Mouse (Mus musculus) bone marrow macrophage, adult 2 months (primary cell): ENCODE measurements at regions not wholly inside any gene's neighbourhood (a gene's known extent, or its start where the extent isn't known, plus 50 kb on each side); places are given as distances from the start of the nearest gene placed in this dataset.

Experiments
- H3K27ac ChIP-seq: 2 replicates; pipeline ENCODE4 v1.5.1; 2012; ENCODE audit warnings: low read depth, low read length; ENCODE audit not compliant: insufficient read depth
- H3K4me1 ChIP-seq: 2 replicates; pipeline ENCODE4 v1.6.1; 2012; ENCODE audit warnings: low read length; ENCODE audit not compliant: control insufficient read depth, insufficient read depth
- H3K4me3 ChIP-seq: 2 replicates; pipeline ENCODE4 v1.5.1; 2012; ENCODE audit warnings: mild to moderate bottlenecking, low read length, moderate library complexity; ENCODE audit not compliant: insufficient read depth
- CTCF ChIP-seq: IDR thresholded peaks from 2 replicates; pipeline ENCODE4 v1.5.1; 2012; ENCODE audit warnings: low read depth, mild to moderate bottlenecking, low read length, moderate library complexity
- POLR2A ChIP-seq: IDR thresholded peaks from 2 replicates; pipeline ENCODE4 v1.6.1; 2012; ENCODE audit warnings: mild to moderate bottlenecking, low read depth, low read length, borderline replicate concordance

DNA sequence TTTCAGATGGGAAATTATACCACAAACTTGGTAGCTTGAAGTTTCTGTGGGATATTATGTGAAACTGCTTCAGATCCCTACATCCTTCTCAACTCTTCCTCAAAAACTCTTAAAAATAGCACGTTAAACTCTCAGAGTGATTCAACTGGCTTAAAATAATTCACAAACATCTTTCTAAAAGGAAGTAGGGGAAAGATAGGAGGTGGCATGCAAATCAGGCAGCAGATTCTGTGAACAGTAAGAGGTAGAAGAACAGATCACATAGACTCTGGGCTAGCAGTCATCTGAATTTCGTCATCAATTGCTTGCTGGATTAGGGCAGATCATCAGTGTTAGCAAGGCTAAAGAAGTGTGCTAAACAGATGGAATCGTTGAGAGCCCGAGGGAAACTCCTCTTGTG lies 133.9 kb upstream of the Cited2 start:
- Histone ChIP-seq H3K4me1 (peaks cover 22% of the 10 kb centered on the region), H3K4me3 (no peak overlapping the region), H3K27ac (peak overlapping the region; percentile 76)
- TF ChIP-seq CTCF (no peak), POLR2A (no peak)

DNA sequence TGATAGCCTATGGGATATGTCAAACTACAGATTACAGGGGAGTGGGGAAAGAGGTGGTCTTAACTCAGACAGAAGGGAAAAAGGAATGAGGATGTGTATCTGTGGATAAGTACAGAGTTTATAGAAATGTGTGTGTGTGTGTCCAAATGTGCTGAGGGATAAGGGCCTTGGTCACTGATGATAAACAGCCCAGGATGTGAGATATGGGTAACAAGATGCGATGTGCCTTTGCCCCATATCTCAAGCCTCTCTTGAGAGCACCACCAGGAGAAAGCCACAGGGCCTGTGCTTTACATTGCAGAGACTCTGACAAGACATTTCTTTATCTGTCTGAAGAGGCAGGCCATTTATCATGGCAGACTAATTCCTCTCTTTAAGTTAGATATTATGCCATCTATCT lies 132.8 kb upstream of the Cited2 start:
- Histone ChIP-seq H3K4me3 (no peak overlapping the region), H3K27ac (no peak overlapping the region), H3K4me1 (peaks cover 22% of the 10 kb centered on the region)
- no peak for TF ChIP-seq CTCF
- no peak for TF ChIP-seq POLR2A

DNA sequence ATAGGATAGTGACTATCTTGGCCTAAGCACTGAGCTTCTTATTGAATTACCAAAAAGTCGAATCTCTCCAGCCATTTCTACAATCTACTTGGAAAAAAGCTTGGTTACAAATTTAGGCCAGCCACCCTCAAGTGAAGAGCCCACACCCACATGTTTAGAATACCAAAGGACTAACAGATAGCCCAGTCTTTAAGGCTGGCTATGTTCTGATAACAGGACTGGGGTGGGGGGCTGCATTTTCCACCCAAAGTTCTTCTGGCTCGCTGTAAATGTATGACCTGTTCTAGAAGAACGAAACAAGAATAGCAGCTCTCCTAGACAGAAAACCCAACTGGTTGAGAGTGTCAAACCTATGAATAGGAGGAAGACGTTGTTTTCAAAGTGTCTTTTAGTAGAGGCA lies 130.6 kb upstream of the Cited2 start:
- H3K27ac ChIP-seq = no peak overlapping the region
- H3K4me3 ChIP-seq = no peak overlapping the region
- H3K4me1 ChIP-seq = peaks cover 15% of the 10 kb centered on the region
- no peak for TF ChIP-seq CTCF
- TF ChIP-seq POLR2A = no peak

DNA sequence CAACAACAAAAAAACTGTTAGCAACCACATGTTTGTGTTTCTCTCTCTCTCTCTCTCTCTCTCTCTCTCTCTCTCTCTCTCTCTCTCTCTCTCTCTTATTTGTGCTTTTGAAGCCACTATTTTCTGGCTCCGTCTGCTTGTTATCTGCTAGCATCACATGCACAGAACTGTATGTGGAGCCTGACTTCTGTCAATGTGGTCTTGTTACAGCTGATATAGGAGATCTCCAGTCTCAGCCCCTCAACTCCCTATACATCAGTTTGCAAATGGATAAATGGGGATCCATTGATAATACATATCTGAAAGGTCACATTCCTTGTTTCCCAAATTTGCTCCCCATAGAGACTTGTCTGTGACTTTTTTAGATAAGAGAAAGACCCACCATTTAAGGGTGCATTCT lies 126.9 kb upstream of the Cited2 start:
- Histone ChIP-seq H3K4me3 (no peak overlapping the region), H3K4me1 (peaks cover 3% of the 10 kb centered on the region), H3K27ac (no peak overlapping the region)
- TF ChIP-seq POLR2A (no peak), CTCF (no peak)

DNA sequence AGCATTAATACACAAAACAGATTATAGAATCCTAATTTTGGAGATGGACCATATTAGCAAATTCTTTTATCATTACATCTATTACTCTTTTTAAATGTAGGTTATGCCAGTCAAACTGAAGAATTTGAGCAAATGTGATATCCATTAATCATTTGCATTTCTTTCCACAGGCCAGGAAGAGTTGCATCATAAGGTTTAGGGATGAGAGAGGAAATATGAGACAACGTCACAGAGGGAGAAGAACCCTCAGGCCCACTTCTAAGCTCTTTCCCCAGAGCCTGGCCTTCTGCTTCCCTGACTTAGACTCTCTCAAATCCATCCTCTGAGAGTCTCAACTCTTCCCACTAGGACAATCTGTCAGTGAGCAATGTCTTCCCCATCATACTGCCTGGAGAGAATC lies 126.3 kb upstream of the Cited2 start:
- Histone ChIP-seq H3K4me3 (no peak overlapping the region), H3K4me1 (peaks cover 3% of the 10 kb centered on the region), H3K27ac (no peak overlapping the region)
- TF ChIP-seq POLR2A = no peak
- TF ChIP-seq CTCF = no peak

DNA sequence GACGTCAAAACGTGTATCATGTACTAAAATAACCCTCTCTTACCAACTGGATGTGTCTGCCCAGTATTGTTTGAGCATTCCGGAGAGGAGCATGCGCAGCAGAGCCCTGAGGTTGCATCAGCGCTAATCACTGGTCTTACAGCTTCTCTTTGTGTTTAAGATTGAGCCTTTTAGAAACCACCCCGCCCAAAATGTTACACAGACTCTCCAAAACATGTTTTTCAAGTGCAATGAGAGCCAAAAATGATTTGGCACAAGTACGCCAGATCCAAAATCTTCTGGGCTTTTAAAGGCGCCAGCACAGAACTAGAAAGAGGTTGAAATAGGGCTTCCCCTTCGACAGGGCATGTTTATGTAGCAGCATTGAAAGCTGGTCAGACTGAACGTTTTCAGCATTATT lies 123.8 kb upstream of the Cited2 start:
- TF ChIP-seq POLR2A (no peak), CTCF (no peak)
- H3K27ac ChIP-seq = no peak overlapping the region
- H3K4me1 ChIP-seq = peaks cover 3% of the 10 kb centered on the region
- H3K4me3 ChIP-seq = no peak overlapping the region

GRCm38 (mm10) chr10:17599831-17600761 lies 122.9 kb upstream of the Cited2 start:
- no peak for TF ChIP-seq POLR2A
- no peak for TF ChIP-seq CTCF
- Histone ChIP-seq H3K4me3 (no peak overlapping the region), H3K4me1 (peaks cover 3% of the 10 kb centered on the region), H3K27ac (no peak overlapping the region)

DNA sequence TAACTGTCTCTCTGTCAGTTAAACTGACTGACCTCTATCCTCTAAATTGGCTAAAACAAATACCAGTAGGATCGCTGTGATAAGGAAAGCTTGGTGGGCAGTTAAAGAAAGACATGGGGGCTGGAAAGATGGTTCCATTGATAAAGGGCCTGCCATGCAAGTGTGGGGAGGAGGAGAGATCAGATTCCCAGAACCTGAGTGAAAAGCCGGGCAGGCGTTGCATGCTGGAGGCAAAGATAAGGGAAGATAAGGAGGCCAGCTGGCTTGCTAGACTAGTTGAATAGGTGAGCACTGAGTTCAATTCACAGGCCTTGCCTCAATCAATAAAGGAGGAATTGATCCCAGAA lies 122.3 kb upstream of the Cited2 start:
- no peak overlapping the region for H3K27ac ChIP-seq
- no peak overlapping the region for H3K4me3 ChIP-seq
- peaks cover 3% of the 10 kb centered on the region for H3K4me1 ChIP-seq
- no peak for TF ChIP-seq CTCF
- TF ChIP-seq POLR2A = no peak

GRCm38 (mm10) chr10:17602446-17602845 lies 120.6 kb upstream of the Cited2 start:
- H3K4me1 ChIP-seq = no peaks in the 10 kb centered on the region
- TF ChIP-seq CTCF (no peak), POLR2A (no peak)
- H3K27ac ChIP-seq = no peak overlapping the region
- H3K4me3 ChIP-seq = no peak overlapping the region

- TF ChIP-seq POLR2A (no peak), CTCF (no peak)
- Histone ChIP-seq H3K4me1 (peaks cover 6% of the 10 kb centered on the region), H3K4me3 (no peak overlapping the region), H3K27ac (no peak overlapping the region)
These were observed 114.8 kb upstream of the Cited2 start for GRCm38 (mm10) chr10:17608220-17608619.

DNA sequence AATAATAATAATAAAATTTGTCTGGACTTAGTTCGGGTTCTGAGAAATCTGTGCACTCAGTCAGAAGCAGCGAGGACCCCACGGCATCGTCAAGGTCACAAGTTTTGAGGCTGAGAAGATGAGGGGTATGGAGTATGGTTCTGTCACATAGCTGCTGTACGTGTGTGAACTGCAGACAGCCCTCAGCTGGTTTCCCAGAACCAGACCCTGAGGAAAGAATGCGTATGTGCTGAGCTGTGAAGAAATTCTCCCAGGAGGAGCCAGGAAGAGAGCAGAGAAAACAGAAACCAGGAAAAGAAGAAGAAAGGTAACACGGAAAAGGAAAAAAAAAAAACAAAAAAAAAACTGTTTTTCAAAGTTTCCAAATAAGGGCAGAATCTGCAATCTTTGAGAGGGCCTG lies 112.4 kb upstream of the Cited2 start:
- Histone ChIP-seq H3K4me1 (peaks cover 6% of the 10 kb centered on the region), H3K27ac (no peak overlapping the region)
- TF ChIP-seq CTCF = no peak
- no peak for TF ChIP-seq POLR2A

More for the DNA sequence above, 112.4 kb upstream of the Cited2 start:
- no peak overlapping the region for H3K4me3 ChIP-seq
